Mouse (Mus musculus): ENCODE data around the gene Pmepa1.

The Pmepa1 gene

DNA sequence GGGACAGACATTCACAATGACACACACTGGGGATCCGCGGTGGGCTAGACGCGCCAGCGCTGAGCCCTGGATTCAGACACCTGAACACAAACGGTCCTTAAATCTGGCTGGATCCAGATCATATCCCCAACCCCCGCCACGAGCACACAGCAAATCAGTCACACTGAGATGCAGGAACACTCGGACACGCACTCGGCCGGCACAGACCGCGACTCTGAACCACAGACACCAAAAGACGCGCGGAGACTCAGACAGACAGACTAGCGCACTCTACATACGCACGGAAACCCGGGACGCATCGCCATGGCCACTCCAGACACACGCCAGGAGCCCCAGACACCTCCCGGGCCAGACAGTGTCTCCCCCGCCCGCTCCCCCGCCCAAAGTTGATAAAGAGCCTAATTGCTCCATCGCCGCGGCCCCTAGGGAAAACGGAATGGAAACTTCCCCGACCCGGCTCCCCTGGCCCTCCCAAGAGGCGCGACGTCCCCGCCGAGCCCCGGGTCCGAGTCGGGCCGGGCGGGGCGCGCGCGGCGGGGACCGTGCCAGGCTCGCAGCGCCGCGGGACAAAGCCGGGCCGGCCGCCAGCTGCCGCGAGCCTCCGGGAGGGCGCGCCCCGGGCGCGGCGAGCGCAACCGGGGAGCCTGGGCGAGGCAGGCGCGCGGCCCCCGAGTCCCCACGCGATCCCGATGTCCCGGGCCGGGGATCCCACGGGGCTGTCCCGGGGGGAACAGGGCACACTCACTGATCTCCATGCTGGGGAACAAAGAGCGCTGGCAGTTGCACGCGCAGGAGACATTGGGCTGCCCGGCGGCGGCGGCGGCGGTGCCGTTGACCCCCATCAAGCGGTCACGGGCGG, 761 bp downstream of the Pmepa1 start:
- DNase-seq (ENCODE audit: low spot score): no peak

DNA sequence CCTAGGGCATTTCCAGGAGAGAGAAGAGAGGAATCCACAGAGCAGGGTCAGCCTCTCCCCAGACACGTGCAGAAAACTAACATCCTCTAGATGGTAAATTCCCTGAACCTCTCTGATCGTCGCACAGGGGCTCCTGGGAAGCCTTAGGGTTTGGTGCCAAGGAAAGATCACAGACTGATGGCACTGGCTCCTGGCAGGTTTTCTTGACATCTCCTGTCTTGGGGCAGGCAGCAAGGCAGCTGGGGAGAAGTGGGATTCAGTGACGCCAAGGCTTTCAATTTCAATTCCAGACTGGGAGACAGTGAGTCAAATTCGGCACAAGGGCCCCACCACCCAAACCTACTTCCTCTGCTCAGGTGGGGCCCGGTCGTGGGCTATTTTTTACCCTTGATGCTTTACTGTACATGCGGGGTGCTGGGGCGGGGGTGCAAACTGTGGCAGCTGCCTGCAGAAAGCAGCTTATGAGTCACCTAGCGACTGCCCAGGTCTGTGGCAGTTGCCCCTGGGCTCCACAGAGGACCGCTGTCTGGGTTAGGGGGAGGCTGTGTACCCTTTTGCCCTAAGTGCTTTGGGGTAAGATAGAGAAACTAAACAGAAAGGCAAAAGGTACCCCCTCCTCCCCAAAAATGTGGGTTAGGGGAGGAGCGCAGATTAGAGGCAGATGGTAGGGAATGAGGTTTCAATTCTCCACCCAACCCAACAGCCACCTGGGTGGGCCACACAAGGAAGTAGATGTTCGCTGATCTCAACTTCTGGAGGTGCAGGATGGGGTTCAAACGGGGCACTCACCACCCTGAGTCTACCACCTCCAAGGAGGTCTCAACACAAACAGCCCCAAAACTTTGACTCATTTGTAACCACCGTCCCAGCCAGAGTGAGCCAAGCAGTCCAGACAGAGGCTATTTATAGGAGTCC, 1.6 kb downstream of the Pmepa1 start:
- DNase-seq (ENCODE audit: low spot score): no peak

DNA sequence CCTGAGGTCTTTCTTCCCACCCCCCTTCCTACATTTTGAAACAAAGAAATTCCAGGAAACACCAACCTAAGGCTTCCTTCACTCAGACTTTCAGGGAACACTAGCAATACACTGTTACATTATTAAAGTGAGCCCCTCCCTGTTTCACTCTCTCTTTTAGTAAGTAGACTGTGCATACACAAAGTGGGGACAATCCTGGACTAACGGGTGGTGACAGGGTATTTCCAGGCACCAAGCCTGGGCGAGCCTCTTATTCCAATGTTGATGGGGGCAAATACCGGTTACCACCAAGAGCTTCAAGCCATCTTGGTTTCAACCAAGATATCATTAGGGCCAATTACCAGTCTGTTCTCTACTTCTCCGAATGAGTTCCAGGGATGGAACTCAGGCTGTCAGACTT, 2.4 kb downstream of the Pmepa1 start:
- DNase-seq (ENCODE audit: low spot score): no peak

DNA sequence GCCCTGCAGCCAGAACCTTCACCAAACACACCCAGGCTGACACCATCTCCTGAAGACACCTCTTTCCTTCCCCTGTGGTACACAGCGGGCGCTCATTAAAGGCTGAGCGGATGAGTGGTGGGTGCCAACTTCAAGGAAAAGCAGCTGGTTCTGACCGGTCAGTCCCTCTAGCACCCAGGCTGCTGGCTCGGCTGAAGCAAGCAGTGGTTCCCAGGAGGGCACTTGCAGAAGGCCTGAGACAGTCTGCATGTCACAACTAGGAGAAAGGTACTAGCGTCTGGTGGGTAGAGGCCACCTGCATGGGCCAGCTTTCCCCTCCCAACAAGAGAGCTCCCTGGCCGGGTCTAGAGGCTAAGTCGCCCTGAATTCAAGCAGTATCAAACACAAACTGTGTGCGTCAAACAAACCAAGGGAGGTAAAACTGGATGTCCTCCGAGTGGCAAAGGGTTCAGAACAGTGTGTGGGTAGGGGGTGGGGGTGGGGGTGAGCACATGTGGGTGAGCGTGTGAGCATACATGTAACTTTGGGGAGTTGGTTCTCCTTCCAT, 3.9 kb downstream of the Pmepa1 start:
- no peak for DNase-seq (ENCODE audit: low spot score)

DNA sequence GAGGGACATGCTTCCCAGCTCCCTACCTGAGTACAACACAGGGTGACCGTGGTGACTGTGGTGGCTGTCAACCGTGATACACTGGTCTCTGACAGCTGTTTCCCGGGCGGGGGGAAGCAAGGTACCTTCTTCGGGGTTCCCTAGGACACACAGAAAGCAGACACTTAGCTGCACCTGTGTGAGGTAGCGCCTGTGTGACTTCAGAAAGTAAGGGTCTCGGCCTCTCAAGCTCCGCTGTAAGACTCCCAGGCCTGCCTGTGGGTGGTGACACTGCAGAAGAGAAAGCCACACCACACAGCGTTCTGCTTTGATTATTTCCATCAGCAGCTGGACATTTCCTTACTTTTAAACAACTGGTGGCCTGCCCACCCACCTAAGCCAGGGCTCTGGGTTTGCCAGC, 4.8 kb downstream of the Pmepa1 start:
- no peak for DNase-seq (ENCODE audit: low spot score)

DNA sequence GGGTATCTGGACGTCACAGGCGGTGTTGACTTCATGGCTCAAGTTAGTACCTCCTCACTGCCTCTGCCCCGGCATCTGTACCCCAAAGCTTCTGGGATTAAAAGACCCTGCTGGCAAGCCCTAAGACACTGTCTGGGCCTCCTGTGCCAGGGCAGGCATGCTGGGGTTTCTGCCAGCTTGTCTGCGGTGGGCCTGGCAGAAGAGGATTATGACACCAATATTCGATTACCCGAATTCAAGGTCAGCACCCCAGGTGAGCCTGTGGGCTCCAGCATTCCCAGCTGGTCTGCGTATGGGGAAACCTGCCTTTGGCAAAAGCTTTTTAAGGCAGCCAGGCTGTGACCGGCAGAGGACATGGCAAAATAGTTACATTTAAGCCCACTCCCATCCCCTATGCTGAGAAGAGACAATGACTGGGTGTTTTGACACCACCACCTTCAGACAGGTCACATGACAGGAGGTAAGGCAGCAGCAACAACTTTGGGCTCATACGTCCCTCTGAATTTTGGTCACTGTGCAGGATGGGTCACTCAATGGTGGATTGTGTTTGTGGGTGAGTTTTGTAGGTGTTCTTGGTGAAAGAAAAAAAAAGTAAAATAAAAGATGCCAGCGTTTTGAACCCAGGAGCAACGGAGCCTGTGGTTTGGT, 5.6 kb downstream of the Pmepa1 start:
- no peak for DNase-seq (ENCODE audit: low spot score)

DNA sequence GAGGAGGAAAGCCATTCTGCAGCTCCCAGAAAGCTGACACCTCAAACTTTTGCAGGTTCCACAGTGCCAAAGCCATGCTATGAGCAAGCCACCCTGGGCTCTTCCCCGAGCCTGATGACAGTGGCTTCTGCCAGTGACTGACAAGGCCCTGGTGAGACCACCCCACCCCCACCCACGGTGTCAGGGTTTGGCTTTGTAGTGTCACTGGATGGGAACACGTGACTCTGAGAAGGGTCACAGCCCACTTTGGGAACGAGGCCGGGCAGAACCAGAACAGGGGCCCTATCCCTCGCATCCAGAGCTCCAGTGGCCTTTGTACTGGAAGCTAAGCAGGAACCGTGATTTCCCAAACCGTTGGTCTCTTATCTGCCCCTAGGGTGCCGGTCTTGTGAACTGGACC, 6.1 kb downstream of the Pmepa1 start:
- DNase-seq (ENCODE audit: low spot score): no peak

DNA sequence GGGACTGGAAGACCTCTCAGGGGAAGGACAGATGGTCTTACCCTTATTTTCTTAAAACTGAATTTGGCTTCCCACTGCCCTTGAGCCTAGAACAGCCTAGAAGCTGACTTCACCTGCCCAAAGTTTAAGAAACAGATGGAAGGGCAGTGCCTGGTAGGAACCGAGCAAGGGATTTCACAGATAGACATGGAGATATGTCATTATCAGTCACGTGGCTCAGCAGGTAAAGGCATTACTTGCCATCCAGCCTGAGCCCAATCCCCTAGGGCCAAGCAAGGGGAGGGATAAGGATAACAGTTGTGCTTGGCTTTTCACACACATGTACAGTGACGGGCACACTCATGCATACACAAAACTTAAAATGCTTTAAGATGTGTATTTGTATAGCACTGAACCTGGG, 8.8 kb downstream of the Pmepa1 start:
- no peak for DNase-seq (ENCODE audit: low spot score)

DNA sequence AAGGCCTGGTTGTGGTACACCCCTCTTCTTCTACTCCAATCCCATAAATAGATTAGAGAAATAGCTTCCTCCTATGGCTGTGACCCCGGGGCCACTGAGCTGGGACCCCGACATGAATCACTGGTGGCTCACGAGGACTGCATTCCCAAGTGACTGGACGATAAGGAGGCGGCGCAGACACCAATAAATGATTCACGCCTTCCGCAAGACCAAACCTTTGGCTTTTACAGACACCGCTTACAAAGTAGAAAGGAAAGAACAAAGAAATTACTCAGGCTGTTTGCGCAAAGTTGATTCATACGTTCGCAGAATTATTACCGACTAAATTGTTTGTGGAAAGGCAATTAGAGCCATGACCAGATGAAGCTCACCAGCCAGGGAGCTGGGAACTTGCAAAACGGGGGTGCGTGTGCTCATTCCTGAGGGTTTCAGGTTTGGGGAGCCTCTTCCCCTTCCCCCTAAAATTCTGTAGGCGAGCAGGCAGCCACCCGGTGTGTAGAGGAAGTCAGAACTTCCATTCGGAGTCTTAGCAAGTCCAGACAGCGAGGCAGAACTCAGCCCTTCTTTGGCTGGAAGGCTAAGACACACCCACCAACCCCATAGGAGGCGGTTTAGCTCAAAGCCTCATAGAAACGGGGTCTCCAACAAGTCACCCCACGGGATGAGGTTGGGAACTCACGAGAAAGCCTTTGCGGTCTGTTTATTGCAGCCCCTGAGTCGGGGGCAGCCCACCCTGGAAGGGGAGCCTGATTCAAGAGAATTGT, 9.8 kb downstream of the Pmepa1 start:
- DNase-seq (ENCODE audit: low spot score): no peak

DNA sequence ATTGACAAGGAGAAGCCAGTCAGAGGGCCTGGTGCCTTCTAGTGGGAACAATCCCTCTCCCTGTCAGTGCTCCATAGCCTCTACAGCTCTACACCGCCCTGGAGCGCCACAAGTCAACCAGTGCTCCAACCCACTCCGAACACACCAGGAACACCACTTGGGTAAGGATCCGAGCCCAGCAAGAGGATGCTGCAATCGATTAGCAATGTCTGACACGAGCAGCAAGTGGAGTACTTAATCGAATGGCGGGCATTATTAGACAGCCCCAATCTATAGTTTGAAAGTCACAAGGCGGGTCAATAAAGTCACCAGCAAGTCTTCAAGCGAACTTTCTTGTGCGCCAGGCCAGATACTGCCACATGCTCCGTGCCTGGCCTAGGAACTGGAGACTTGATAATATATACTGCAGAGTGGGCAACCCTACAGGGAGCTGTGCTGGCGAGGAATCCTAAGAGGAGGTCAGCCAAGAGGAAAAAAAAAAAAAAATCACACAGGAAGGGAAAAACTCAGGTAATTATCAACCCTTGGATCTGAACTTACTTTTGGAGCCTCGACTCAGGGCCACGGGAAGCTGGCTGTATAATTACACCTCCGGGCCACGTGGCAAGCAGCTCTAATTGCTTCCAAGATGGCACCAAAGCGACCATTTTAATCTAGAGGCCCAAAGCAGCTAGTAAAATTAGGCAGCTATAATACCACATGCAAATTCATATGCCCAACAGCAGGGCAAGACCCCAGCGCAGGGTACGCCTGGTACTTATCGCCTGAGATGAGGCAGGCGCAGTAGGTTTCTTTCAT, 10.7 kb downstream of the Pmepa1 start:
- no peak for DNase-seq (ENCODE audit: low spot score)

DNA sequence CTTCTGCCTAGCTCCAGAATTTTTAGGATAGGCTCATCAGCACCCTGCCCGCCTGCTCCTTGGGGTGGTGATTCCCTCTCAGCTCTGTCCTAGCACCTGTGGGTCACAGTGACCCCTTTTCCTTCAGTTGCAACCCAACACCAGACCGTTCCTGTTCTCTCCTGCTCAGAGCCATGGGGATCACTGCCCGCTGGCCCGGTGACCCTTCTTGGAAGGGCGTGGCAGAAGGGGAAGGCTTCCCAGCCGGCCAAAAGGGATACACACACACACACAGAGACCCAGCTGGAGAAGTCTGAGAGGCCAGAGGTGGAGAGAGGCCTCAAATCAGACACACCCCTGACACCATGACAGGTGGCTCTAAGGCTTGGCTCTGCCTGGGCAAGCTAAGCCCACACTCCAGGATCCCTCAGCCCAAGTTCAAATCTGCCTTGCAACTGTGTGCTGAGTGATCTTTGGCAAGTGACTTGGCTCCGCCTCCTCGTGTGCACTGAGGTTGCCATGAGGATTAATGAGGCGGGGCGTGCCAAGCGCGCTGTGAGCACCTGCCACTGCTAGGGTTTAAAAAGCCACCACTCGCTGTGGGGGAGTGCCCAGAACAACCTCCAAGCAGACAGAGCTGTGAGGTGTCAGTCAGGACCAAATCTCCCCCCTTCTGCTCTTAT, 11.7 kb downstream of the Pmepa1 start:
- no peak for DNase-seq (ENCODE audit: low spot score)

DNA sequence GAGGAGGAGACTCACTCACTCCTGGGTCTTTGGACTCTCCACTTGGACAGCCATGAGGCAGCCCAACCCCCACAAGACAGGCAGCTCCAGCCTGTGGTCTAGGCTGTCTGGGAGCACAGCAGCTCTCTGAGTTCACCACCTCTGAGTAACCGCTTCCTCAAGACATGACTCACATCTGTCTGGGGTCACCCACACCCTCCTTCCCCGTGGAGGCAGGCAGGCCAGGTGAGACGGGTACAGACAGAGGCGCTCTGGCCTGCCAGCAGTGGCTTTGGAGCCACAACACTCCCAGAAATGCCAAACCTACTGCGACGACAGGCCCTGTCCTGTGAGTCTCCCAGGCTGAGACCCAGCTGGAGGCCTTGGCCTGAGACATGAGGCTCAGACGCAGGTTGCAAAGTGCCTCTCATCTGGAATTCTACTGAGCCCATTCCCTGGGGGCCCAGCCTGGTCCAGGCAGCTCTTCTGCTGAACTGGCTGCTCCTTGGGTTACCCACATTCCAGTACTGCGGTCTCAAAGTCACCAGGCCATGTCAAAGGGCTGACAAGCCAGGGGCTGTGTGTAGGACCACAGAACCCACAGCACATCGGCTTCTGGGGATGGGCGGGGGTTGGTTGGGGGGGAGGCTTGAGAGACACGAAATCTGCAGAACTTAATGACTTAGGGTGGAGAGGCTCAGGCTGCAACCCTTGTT, 12.6 kb downstream of the Pmepa1 start:
- DNase-seq (ENCODE audit: low spot score): peak; percentile 52

DNA sequence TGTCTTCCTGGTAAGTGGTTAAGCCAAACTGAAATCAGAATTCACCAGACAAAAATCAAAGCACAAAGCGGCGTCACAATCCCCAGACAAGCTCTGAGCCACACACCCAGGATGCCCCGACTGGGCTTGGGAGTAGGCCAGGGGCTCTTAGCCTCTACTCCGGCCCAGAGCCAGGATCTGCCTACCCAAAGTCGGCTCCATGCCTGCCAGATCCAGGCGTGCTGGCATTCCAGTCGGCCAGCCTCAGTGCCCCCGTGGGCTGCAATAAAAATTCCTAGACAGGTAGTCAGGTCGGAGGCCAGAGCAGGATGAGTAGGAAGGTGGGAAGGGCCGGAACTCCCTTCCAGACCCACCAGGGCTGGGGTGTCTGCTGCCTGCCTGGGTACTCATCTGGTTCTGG, 14.8 kb downstream of the Pmepa1 start:
- no peak for DNase-seq (ENCODE audit: low spot score)

DNA sequence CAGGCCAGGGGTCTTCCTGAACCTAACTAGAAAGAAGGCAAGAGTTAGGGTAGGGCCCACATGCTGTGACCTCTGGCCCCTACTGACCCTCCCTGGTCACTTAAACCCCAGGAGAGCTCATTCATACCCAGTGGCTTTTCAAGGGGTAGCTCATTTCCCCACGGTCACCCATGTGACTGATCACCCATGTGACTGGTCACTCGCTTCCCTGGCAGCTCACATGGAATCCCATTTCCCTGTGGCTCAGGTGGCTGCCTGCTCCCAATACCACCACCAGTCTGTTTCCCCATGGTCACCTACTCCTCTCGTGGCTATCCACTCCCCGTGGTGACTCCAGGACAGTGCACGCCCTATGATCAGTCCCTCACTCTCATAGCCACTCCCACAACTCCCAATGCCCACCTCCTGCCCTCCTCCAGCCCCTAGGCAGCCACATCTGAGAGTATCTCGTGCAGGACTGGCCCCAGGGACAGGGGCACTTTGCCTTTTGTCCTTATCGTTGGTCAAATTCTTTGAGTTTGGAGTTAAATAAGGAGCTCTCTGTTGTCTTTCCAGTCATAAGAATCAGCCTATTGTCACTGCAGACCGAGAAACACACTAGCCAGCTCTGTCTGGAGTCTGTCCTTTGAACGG, 17.8 kb downstream of the Pmepa1 start:
- no peak for DNase-seq (ENCODE audit: low spot score)

DNA sequence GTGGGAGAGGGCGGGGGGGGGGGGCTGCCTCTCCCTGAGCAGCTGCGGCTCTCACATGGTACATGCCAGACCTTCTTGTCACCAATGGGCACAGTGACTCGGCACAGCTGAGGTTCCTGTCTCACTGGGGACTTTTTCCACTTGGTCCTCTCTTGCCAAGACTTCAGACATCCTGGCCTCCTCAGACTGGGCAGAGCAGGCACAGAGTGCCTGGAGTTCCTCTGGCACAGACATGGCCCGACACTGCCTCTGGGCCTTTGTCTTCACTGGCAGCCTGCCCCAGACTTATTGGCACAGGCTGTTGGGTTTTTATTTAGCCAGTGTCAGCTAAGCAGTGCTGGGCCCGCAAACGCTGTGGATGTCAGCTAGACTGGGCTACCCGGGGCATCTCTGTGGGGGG, 18.7 kb downstream of the Pmepa1 start:
- DNase-seq (ENCODE audit: low spot score): peak; percentile 59

DNA sequence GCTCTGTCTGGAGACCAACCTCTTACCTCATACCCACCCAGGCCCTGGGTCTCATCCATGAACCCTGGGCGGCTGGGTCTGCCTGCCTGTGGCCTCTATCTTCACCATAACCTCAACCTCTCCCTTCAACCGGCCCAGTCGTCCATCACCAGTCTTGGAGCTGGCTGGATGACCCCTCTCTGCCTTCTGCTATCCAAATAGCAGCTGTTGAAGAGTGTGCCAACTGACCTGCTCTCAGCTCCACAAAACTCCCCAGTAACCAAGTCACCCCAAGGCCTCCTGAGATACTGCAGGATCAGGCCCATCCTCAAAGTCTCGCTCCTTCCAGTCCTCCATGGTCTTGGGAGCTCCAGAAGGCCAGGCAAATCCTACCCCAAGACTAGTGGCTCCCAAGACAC, 19.8 kb downstream of the Pmepa1 start:
- DNase-seq (ENCODE audit: low spot score): no peak

DNA sequence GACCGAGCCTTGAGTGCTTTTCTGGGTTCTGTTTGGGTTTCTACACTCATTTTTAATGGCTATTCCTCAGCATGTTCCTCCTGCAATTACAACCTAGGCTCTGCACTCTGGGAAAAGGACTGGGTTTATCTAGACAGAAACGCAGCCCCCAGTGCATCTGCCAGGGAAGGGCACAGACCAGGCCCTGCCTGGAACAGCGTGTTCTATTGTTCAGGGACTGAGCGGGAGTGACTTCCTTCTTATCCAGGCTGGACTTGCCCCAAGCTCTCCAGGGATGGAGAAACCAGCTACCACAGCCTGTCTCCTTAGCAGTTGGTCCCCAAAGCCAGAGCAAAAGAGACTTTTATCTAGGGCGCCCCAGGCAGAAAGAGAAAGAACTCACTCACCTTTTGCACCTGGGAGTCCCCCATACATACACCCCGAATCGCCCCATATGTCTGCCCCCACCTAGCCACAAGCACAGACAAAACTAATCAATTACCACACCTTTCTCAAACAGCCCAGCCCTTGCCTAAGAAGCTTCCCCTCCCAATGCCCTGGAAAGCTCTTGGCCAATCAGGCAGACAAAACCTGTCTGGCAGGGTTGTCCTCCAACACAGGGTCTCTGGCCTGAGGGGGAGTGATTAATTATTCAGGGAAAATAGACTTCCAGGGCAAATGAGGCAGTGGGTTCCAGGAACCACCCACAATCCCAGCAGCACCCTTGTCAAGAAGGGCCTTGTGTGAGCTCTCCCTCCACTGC, 20.4 kb downstream of the Pmepa1 start:
- DNase-seq (ENCODE audit: low spot score): no peak

Data from urinary bladder, postnatal 25 days (tissue).